Mouse (Mus musculus): ENCODE measurements around the gene Lce3f. TPM values are rescaled to one million over a fixed set of nuclear protein-coding genes. Genes with fewer than 3 reads are reported as not detected.

Lce3f gene
- polyA plus RNA-seq (2011; ENCODE audit: insufficient read depth, insufficient read length, low replicate concordance, missing spikeins): not detected in 2 replicates

DNA sequence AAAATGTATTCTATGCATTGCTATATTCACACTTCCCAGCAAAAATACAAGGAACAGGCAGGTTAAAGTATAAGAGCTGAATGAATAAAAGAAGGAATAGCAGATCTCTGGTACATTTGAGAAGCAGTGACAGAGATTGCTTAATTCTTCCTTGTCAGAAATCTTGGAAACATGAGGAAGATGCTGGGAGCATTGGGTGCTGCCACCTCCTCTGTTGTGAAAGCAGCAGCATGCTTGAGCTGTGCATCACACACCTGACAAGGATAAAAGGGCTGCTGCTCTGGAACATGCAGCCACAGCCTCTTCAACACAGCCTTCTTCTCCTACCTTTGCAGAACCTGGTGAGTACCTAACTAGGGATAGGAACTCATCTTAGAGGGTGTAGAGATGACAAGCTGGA is at the start of gene Lce3f:
TSS of gene Lce3f (plus strand) at position 301 of the 400 bp plus-strand sequence.
- no peaks in the 10 kb centered on the region for H3K4me1 ChIP-seq (ENCODE audit: control insufficient read depth, insufficient read depth, low read length)
- TF ChIP-seq CTCF (IDR thresholded peaks at IDR 0.05; ENCODE audit: control insufficient read depth, insufficient read depth, low read length) (no peak), POLR2A (IDR thresholded peaks at IDR 0.05; ENCODE audit: borderline replicate concordance, control insufficient read depth, low read depth, low read length) (no peak)
- no peak within 1 kb of the TSS for H3K4me3 ChIP-seq (replicated peaks; ENCODE audit: control insufficient read depth, low read depth, low read length)
- no peak within 1 kb of the TSS for H3K27ac ChIP-seq (ENCODE audit: control insufficient read depth, insufficient read depth, low read depth, low read length, poor library complexity)

DNA sequence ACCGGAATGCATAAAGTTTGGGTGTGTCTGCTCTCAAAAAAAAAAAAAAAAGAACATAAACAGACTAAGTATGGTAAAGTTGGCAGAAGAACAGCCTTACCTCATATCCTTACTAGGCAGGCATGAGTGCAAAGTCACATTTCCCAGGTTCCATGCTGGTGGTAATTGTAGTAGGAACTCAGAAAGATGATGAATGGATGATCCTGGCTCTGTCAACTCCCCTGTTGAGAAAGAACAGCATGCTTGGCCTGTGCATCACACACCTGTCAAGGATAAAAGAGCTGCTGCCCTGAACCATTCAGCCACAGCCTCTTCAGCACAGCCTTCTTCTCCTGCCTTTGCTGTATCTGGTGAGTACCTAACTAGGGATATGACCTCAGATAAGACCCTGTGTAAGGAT is 47.8 kb upstream of the Lce3f start, which contains the start of gene Lce3c:
TSS of gene Lce3c (plus strand) at position 301 of the 400 bp plus-strand sequence.
- Histone ChIP-seq H3K4me1 (ENCODE audit: control insufficient read depth, insufficient read depth, low read length) (no peaks in the 10 kb centered on the region), H3K4me3 (replicated peaks; ENCODE audit: control insufficient read depth, low read depth, low read length) (no peak within 1 kb of the TSS), H3K27ac (ENCODE audit: control insufficient read depth, insufficient read depth, low read depth, low read length, poor library complexity) (no peak within 1 kb of the TSS)
- no peak for TF ChIP-seq CTCF (IDR thresholded peaks at IDR 0.05; ENCODE audit: control insufficient read depth, insufficient read depth, low read length)
- no peak for TF ChIP-seq POLR2A (IDR thresholded peaks at IDR 0.05; ENCODE audit: borderline replicate concordance, control insufficient read depth, low read depth, low read length)
- WGBS: 68% methylated on average over 1 of the region's 1 CpGs

DNA sequence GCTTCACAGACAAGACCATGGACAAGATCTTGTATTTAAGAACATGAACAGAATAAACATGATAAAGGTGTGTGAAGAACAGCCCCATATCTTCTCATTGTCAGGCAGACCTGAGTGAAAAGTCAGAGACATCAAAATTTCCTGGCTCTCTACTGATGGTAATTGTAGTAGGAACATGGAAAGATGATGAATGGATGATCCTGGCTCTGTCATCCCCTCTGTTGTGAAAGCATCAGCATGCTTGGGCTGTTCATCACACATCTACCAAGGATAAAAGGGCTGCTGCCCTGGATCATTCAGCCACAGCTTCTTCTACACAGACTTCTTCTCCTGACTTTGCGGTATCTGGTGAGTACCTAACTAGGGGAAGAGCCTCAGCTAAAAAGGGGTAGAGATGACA is 34.9 kb upstream of the Lce3f start, which contains the start of gene Lce3d:
TSS of gene Lce3d (plus strand) at position 301 of the 400 bp plus-strand sequence.
- 81% methylated on average over 1 of the region's 1 CpGs for WGBS
- Histone ChIP-seq H3K27ac (ENCODE audit: control insufficient read depth, insufficient read depth, low read depth, low read length, poor library complexity) (no peak within 1 kb of the TSS), H3K4me1 (ENCODE audit: control insufficient read depth, insufficient read depth, low read length) (no peaks in the 10 kb centered on the region), H3K4me3 (replicated peaks; ENCODE audit: control insufficient read depth, low read depth, low read length) (no peak within 1 kb of the TSS)
- TF ChIP-seq CTCF (IDR thresholded peaks at IDR 0.05; ENCODE audit: control insufficient read depth, insufficient read depth, low read length) (no peak), POLR2A (IDR thresholded peaks at IDR 0.05; ENCODE audit: borderline replicate concordance, control insufficient read depth, low read depth, low read length) (no peak)

DNA sequence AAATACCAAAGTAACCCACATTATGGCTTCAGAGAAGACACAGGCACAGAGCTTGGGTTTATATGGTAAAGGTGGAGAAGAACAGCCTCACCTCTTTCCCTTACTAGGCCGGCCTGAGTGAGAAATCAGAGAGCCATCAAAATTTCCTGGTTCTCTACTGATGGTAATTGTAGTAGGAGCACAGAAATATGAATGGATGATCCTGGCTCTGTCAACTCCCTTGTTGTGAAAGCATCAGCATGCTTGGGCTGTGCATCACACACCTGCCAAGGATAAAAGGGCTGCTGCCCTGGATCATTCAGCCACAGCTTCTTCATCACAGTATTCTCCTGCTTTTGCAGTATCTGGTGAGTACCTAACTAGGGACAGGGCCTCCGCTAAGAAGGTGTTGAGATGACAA is 25.3 kb upstream of the Lce3f start, which contains the start of gene Lce3e:
TSS of gene Lce3e (plus strand) at position 301 of the 400 bp plus-strand sequence.
- TF ChIP-seq POLR2A (IDR thresholded peaks at IDR 0.05; ENCODE audit: borderline replicate concordance, control insufficient read depth, low read depth, low read length) (no peak), CTCF (IDR thresholded peaks at IDR 0.05; ENCODE audit: control insufficient read depth, insufficient read depth, low read length) (no peak)
- H3K4me3 ChIP-seq (replicated peaks; ENCODE audit: control insufficient read depth, low read depth, low read length): no peak within 1 kb of the TSS
- H3K27ac ChIP-seq (ENCODE audit: control insufficient read depth, insufficient read depth, low read depth, low read length, poor library complexity): no peak within 1 kb of the TSS
- H3K4me1 ChIP-seq (ENCODE audit: control insufficient read depth, insufficient read depth, low read length): no peaks in the 10 kb centered on the region
- WGBS: 79% methylated on average over 2 of the region's 2 CpGs

DNA sequence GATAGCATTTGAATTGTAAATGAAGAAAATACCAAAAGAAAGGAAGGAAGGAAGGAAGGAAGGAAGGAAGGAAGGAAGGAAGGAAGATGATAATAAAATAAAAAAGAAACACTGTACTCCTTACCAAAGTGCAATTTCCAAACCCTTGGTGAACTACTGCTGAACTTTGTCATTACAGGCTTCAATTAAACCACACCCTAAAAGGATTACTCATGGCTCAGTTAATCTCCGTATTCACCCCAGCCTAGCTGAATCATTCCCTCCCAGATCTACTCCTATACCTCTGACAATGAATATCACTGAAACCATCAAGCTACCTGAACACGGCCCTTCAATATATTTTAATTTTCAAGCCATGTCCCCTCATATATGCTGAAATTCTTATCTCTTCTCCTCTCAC is 13.5 kb upstream of the Lce3f start:
- WGBS: 72% methylated on average over 2 of the region's 2 CpGs
- no peak overlapping the region for H3K27ac ChIP-seq (ENCODE audit: control insufficient read depth, insufficient read depth, low read depth, low read length, poor library complexity)
- H3K4me3 ChIP-seq (replicated peaks; ENCODE audit: control insufficient read depth, low read depth, low read length): no peak overlapping the region
- TF ChIP-seq POLR2A (IDR thresholded peaks at IDR 0.05; ENCODE audit: borderline replicate concordance, control insufficient read depth, low read depth, low read length) (no peak), CTCF (IDR thresholded peaks at IDR 0.05; ENCODE audit: control insufficient read depth, insufficient read depth, low read length) (no peak)
- no peaks in the 10 kb centered on the region for H3K4me1 ChIP-seq (ENCODE audit: control insufficient read depth, insufficient read depth, low read length)

DNA sequence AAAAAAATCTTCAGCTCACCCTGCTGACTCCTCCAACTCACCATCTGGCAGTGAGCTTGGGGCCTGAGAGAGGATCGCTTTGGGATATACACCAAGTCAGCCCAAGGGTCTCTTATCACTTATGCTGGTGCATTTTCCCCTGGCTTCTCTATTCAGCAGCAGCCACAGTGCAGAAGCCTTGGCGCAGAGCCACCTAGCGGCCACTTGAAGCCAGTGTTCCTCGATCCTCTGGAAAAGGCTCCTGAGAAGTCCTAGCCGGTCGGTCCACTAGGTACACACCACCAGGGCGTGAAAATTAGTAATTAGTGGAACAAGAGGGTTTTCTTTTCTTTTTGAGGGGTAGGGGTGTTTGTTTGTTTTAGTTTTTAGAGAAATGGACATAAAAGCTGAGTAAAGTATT is 6.7 kb downstream of the Lce3f start:
- WGBS: 7% methylated on average over 7 of the region's 7 CpGs
- Histone ChIP-seq H3K27ac (ENCODE audit: control insufficient read depth, insufficient read depth, low read depth, low read length, poor library complexity) (no peak overlapping the region), H3K4me3 (replicated peaks; ENCODE audit: control insufficient read depth, low read depth, low read length) (no peak overlapping the region), H3K4me1 (ENCODE audit: control insufficient read depth, insufficient read depth, low read length) (no peaks in the 10 kb centered on the region)
- TF ChIP-seq POLR2A (IDR thresholded peaks at IDR 0.05; ENCODE audit: borderline replicate concordance, control insufficient read depth, low read depth, low read length): no peak
- peak; percentile 47 for TF ChIP-seq CTCF (IDR thresholded peaks at IDR 0.05; ENCODE audit: control insufficient read depth, insufficient read depth, low read length)

DNA sequence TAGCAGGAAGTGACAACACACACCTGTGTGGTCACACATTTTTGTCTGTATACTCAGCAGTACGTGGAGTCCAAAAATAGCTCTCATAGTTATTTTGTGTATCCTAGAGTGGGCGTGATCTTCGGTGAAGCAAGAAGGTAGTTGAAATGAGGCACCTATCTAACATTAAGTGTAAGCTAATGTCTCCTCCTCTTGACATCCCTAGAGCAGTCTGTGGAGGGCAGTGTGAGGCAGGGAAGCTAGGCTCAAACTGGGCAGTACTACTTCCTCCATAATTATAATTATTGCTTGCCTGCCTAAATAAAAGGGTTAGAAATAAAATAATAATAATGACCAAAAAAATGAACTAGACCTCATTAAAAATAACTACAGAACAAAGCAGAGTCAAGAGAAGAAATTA is 8.6 kb downstream of the Lce3f start:
- TF ChIP-seq POLR2A (IDR thresholded peaks at IDR 0.05; ENCODE audit: borderline replicate concordance, control insufficient read depth, low read depth, low read length): no peak
- TF ChIP-seq CTCF (IDR thresholded peaks at IDR 0.05; ENCODE audit: control insufficient read depth, insufficient read depth, low read length): no peak
- no peaks in the 10 kb centered on the region for H3K4me1 ChIP-seq (ENCODE audit: control insufficient read depth, insufficient read depth, low read length)
- WGBS: 64% methylated on average over 3 of the region's 3 CpGs
- H3K27ac ChIP-seq (ENCODE audit: control insufficient read depth, insufficient read depth, low read depth, low read length, poor library complexity): no peak overlapping the region
- no peak overlapping the region for H3K4me3 ChIP-seq (replicated peaks; ENCODE audit: control insufficient read depth, low read depth, low read length)

DNA sequence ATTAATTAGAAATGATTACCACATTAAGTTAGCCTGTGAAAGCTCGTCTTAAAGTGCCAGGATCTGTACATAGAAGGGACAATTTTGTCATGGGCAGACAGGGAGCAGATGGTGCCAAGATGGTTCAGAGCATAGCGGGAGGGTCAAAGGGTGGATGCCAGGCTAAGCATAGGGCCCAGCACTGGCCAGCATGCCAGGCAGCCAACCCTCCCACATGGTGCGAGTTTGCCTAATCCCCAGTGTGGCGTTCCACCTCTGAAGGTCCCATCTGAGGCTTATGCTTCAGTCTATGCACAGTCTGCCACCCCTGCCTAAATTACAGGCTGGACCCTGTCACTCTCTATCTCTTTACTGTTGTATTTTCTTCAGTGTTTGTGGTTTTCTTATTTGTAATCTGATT is 10.8 kb downstream of the Lce3f start:
- WGBS: 68% methylated on average over 4 of the region's 4 CpGs
- Histone ChIP-seq H3K27ac (ENCODE audit: control insufficient read depth, insufficient read depth, low read depth, low read length, poor library complexity) (no peak overlapping the region), H3K4me3 (replicated peaks; ENCODE audit: control insufficient read depth, low read depth, low read length) (no peak overlapping the region), H3K4me1 (ENCODE audit: control insufficient read depth, insufficient read depth, low read length) (no peaks in the 10 kb centered on the region)
- no peak for TF ChIP-seq POLR2A (IDR thresholded peaks at IDR 0.05; ENCODE audit: borderline replicate concordance, control insufficient read depth, low read depth, low read length)
- TF ChIP-seq CTCF (IDR thresholded peaks at IDR 0.05; ENCODE audit: control insufficient read depth, insufficient read depth, low read length): no peak

DNA sequence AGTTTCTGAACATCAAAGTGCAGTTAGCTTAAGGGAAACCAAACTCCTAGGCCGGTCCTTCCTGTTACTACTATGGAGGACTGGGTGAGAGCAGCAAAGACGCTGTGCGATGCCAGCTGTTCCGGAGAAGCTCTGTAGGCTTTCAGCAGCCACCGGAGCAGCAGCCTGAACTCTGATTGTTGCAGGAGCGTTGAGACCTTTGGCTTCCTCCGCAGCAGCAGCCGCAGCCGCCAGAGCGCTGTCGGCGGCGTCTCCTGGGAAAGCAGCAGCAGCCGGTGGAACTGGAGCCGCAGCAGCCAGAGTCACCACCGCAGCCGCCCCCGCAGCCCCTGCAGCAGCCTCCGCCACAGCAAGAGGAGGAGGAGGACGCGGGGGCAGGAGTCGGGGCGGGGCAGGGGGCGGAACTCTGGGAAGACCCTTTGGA is 22.4 kb downstream of the Lce3f start:
- Histone ChIP-seq H3K27ac (ENCODE audit: control insufficient read depth, insufficient read depth, low read depth, low read length, poor library complexity) (no peak overlapping the region), H3K4me3 (replicated peaks; ENCODE audit: control insufficient read depth, low read depth, low read length) (no peak overlapping the region), H3K4me1 (ENCODE audit: control insufficient read depth, insufficient read depth, low read length) (no peaks in the 10 kb centered on the region)
- no peak for TF ChIP-seq CTCF (IDR thresholded peaks at IDR 0.05; ENCODE audit: control insufficient read depth, insufficient read depth, low read length)
- no peak for TF ChIP-seq POLR2A (IDR thresholded peaks at IDR 0.05; ENCODE audit: borderline replicate concordance, control insufficient read depth, low read depth, low read length)
- WGBS: 2% methylated on average over 24 of the region's 24 CpGs

Measured in bone marrow, adult 2 months (tissue).